Mouse (Mus musculus): Measurements from ENCODE around the gene Noxa1. TPM values are rescaled to one million over a fixed set of nuclear protein-coding genes. Genes with fewer than 3 reads are reported as not detected.

The Noxa1 gene
- polyA plus RNA-seq, 1 experiment from 2014 or later = 0.39 TPM

Small RNA genes lying within 50 kb of the gene (microRNA-seq; reads per million reads assigned to microRNA genes)
- not detected for gene Gm24328 (ENCODE audit: borderline number of aligned reads)
- not detected for gene Mir7664 (ENCODE audit: borderline number of aligned reads)

Other genes with a start within 250 kb of the Noxa1 start
- 85.2 and 88.4 TPM in 2 replicates for gene Ehmt1, start 175.5 kb downstream of the Noxa1 start, polyA plus RNA-seq (2015; fragmentation: Nextera tagmentation; extraction: Ambion mirVana)
- 50.5 and 52.7 TPM in 2 replicates for gene Arrdc1, start 159.9 kb downstream of the Noxa1 start, polyA plus RNA-seq (2015; fragmentation: Nextera tagmentation; extraction: Ambion mirVana)
- 17.0 and 19.4 TPM in 2 replicates for gene Zmynd19, start 145.4 kb downstream of the Noxa1 start, polyA plus RNA-seq (2015; fragmentation: Nextera tagmentation; extraction: Ambion mirVana)
- gene Dph7, start 132.7 kb downstream of the Noxa1 start, polyA plus RNA-seq (2015; fragmentation: Nextera tagmentation; extraction: Ambion mirVana) = 25.7 and 32.6 TPM in 2 replicates
- 127 and 132 TPM in 2 replicates for gene Mrpl41, start 120.1 kb downstream of the Noxa1 start, polyA plus RNA-seq (2015; fragmentation: Nextera tagmentation; extraction: Ambion mirVana)
- gene Pnpla7, start 119.1 kb downstream of the Noxa1 start, polyA plus RNA-seq (2015; fragmentation: Nextera tagmentation; extraction: Ambion mirVana) = 8.5 and 9.7 TPM in 2 replicates
- 93.0 and 97.2 TPM in 2 replicates for gene Nsmf, start 40.8 kb downstream of the Noxa1 start, polyA plus RNA-seq (2015; fragmentation: Nextera tagmentation; extraction: Ambion mirVana)
- not detected in 2 replicates for gene Entpd8, start 14.8 kb downstream of the Noxa1 start, polyA plus RNA-seq (2015; fragmentation: Nextera tagmentation; extraction: Ambion mirVana)
- gene Nrarp, start 85.6 kb upstream of the Noxa1 start, polyA plus RNA-seq (2015; fragmentation: Nextera tagmentation; extraction: Ambion mirVana) = 26.8 and 26.9 TPM in 2 replicates
- 9.3 and 10.5 TPM in 2 replicates for gene Tor4a, start 101.7 kb upstream of the Noxa1 start, polyA plus RNA-seq (2015; fragmentation: Nextera tagmentation; extraction: Ambion mirVana)
- gene Nelfb, start 116.3 kb upstream of the Noxa1 start, polyA plus RNA-seq (2015; fragmentation: Nextera tagmentation; extraction: Ambion mirVana) = 114 and 115 TPM in 2 replicates
- gene Stpg3, start 119.5 kb upstream of the Noxa1 start, polyA plus RNA-seq (2015; fragmentation: Nextera tagmentation; extraction: Ambion mirVana) = not detected in 2 replicates
- 0.77 TPM in 1 of 2 replicates, not detected in the other for gene Fam166a, start 123.6 kb upstream of the Noxa1 start, polyA plus RNA-seq (2015; fragmentation: Nextera tagmentation; extraction: Ambion mirVana)
- gene Tubb4b, start 129.6 kb upstream of the Noxa1 start, polyA plus RNA-seq (2015; fragmentation: Nextera tagmentation; extraction: Ambion mirVana) = 590 and 660 TPM in 2 replicates
- not detected in 2 replicates for gene Slc34a3, start 139.2 kb upstream of the Noxa1 start, polyA plus RNA-seq (2015; fragmentation: Nextera tagmentation; extraction: Ambion mirVana)
- gene Rnf224, start 141.6 kb upstream of the Noxa1 start, polyA plus RNA-seq (2015; fragmentation: Nextera tagmentation; extraction: Ambion mirVana) = 0.20 and 0.24 TPM in 2 replicates
- 18.4 and 22.9 TPM in 2 replicates for gene Rnf208, start 147.1 kb upstream of the Noxa1 start, polyA plus RNA-seq (2015; fragmentation: Nextera tagmentation; extraction: Ambion mirVana)
- gene Cysrt1, start 147.3 kb upstream of the Noxa1 start, polyA plus RNA-seq (2015; fragmentation: Nextera tagmentation; extraction: Ambion mirVana) = 53.3 and 54.0 TPM in 2 replicates
- gene AL732309.1, start 151.7 kb upstream of the Noxa1 start, polyA plus RNA-seq (2015; fragmentation: Nextera tagmentation; extraction: Ambion mirVana) = 8.2 and 9.4 TPM in 2 replicates
- 23.8 and 25.6 TPM in 2 replicates for gene Tmem203, start 160.3 kb upstream of the Noxa1 start, polyA plus RNA-seq (2015; fragmentation: Nextera tagmentation; extraction: Ambion mirVana)
- 10.2 TPM in 2 replicates for gene Tprn, start 167.5 kb upstream of the Noxa1 start, polyA plus RNA-seq (2015; fragmentation: Nextera tagmentation; extraction: Ambion mirVana)
- 258 and 263 TPM in 2 replicates for gene Ssna1, start 177.3 kb upstream of the Noxa1 start, polyA plus RNA-seq (2015; fragmentation: Nextera tagmentation; extraction: Ambion mirVana)
- gene Anapc2, start 177.3 kb upstream of the Noxa1 start, polyA plus RNA-seq (2015; fragmentation: Nextera tagmentation; extraction: Ambion mirVana) = 134 and 136 TPM in 2 replicates
- not detected in 2 replicates for gene Tmem210, start 193.0 kb upstream of the Noxa1 start, polyA plus RNA-seq (2015; fragmentation: Nextera tagmentation; extraction: Ambion mirVana)
- gene Lrrc26, start 194.8 kb upstream of the Noxa1 start, polyA plus RNA-seq (2015; fragmentation: Nextera tagmentation; extraction: Ambion mirVana) = 4.9 and 5.2 TPM in 2 replicates
- gene Grin1, start 224.0 kb upstream of the Noxa1 start, polyA plus RNA-seq (2015; fragmentation: Nextera tagmentation; extraction: Ambion mirVana) = 0.33 and 0.71 TPM in 2 replicates
- 54.4 and 55.5 TPM in 2 replicates for gene Man1b1, start 237.2 kb upstream of the Noxa1 start, polyA plus RNA-seq (2015; fragmentation: Nextera tagmentation; extraction: Ambion mirVana)

All from embryonic facial prominence, embryonic 15.5 days (tissue).